Comparison of ENCODE assay signal across 15 mouse cellular contexts in the genomic region with DNA sequence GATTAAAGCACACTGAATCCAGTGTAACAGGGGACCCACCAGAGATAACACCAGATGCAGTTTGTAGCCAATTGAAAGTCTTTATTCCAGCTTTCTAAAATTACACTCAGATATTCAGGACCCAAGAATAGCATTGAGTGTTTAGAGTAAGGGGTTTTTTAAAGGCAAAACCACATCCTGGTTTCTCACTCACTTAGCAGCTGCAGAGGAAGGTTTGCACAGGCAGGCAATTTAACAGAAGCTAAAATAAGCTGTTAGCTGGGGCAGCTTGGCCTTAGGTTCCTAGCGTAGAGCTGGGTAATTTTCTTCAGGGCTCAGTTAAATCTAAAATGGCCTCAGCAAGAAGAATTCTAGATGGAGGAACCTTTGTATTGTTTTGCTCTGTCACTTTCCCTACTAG. TPM values are rescaled to one million over a fixed set of nuclear protein-coding genes. Genes with fewer than 3 reads are reported as not detected.
DNase-seq lines count a peak whose midpoint lies in the region; ATAC-seq and TF ChIP-seq lines count a peak whose summit lies in the region.
"Had no signal": no experiment of that assay in that cellular context is flagged by ENCODE, and none has a peak within 500 bp of the region (broad histone marks: within the 10 kb centered on the region; RNA-seq: fewer than 3 reads in every experiment).

No protein-coding gene starts in this region.

- H3K9me3 ChIP-seq in megakaryocyte, embryonic 14.5 days, result no peaks in the 10 kb centered on the region
- H3K9me3 ChIP-seq: liver, embryonic 13.5 days had no signal

- no peak for TF ChIP-seq CTCF in gastrocnemius, adult 2 months (IDR thresholded peaks at IDR 0.05)

- no peak for DNase-seq in gastrocnemius, adult 2 months
- DNase-seq in gastrocnemius, postnatal 25 days, result no peak
- DNase-seq in T-cell, adult 2 months (ENCODE audit: low spot score), result peak; percentile 42
- DNase-seq in cerebellum, adult 9-11 months, result no peak
- DNase-seq in frontal cortex, adult 2 months (ENCODE audit: extremely low spot score in 1 of 2, low spot score in 1 of 2), result no peak
- DNase-seq: cerebellum, adult 18-20 months; kidney, adult 9 months; left cerebral cortex, postnatal 4 days; liver, embryonic 13.5 days had no signal

- H3K36me3 ChIP-seq in megakaryocyte, embryonic 14.5 days (replicated peaks; ENCODE audit: low read length), result peaks cover 60% of the 10 kb centered on the region
- H3K36me3 ChIP-seq: liver, embryonic 13.5 days had no signal

- H3K27ac ChIP-seq in gastrocnemius, adult 2 months, result peak overlapping the region; percentile 38
- H3K27ac ChIP-seq: liver, embryonic 13.5 days had no signal

- H3K4me1 ChIP-seq in megakaryocyte, embryonic 14.5 days, result peaks cover 97% of the 10 kb centered on the region

- intact Hi-C loops in gastrocnemius, adult 2 months (cut with DNase I), result no loop called here

- H3K27me3 ChIP-seq in megakaryocyte, embryonic 14.5 days (replicated peaks), result no peaks in the 10 kb centered on the region
- H3K27me3 ChIP-seq: liver, embryonic 13.5 days had no signal

- no peak for ATAC-seq in megakaryocyte, adult 5-6 weeks (ENCODE audit: poor library complexity, severe bottlenecking)
- ATAC-seq in neutrophil, adult 5-6 weeks (ENCODE audit: extremely low read depth, insufficient number of reproducible peaks, low FRiP score, poor library complexity, severe bottlenecking), result peak; percentile 52; the same call in 1 of the 2 replicates
- ATAC-seq: hindbrain, embryonic 16.5 days; lung, postnatal 0 days had no signal

- no peak overlapping the region for H3K4me3 ChIP-seq in gastrocnemius, adult 2 months
- peak overlapping the region; percentile 16 for H3K4me3 ChIP-seq in megakaryocyte, embryonic 14.5 days (replicated peaks)
- H3K4me3 ChIP-seq: erythroblast, embryonic 14.5 days; liver, embryonic 13.5 days had no signal

RNA-seq across cellular contexts. Expression of a gene that starts 13.6 kb away (rescaled TPM):
- total RNA-seq in gastrocnemius, adult 2 months (2021), result 10 to 100 TPM; 31.3 to 32.9 TPM
- total RNA-seq in gastrocnemius, postnatal 25 days (2021), result 10 to 100 TPM; 28.5 to 34.6 TPM
- 10.9 and 24.3 TPM in 2 replicates for polyA plus RNA-seq in megakaryocyte, embryonic 14.5 days (2012; ENCODE audit: insufficient read depth, low replicate concordance)
- 52.2 and 73.5 TPM in 2 replicates for total RNA-seq in megakaryocyte, adult 5-6 weeks (2015)
- total RNA-seq in megakaryocyte, adult 5-6 weeks (2017), result 59.7 and 63.8 TPM in 2 replicates
- total RNA-seq in neutrophil, adult 5-6 weeks (2017), result 254 and 301 TPM in 2 replicates
- 57.6 and 73.7 TPM in 2 replicates for polyA plus RNA-seq in frontal cortex, adult 2 months (2012; rRNA removed)
